Mouse (Mus musculus) heart, adult 9 months (tissue): ENCODE data around the gene Cdr2l.
"Not testable (repeated sequence)": the region's sequence is repeated elsewhere in the genome, so short reads cannot be mapped to it uniquely, and the experiment has no call there.

Experiments used
- DNase-seq, 2 experiments: peaks; one replicate each; pipeline ENCODE4 v3.0.0; 2022; ENCODE audit warnings: low spot score in 2 of 2

Gene Cdr2l

GRCm38 (mm10) chr11:115371354-115371753 lies 10.4 kb upstream of the Cdr2l start:
- no peak for DNase-seq

- DNase-seq: no peak
Measured at GRCm38 (mm10) chr11:115372015-115372414, 9.7 kb upstream of the Cdr2l start.

GRCm38 (mm10) chr11:115372737-115373136 lies 9.0 kb upstream of the Cdr2l start:
- DNase-seq: no peak

GRCm38 (mm10) chr11:115373805-115374694 lies 7.7 kb upstream of the Cdr2l start:
- DNase-seq: peak; percentile 65 to 78

GRCm38 (mm10) chr11:115374695-115375425 lies 6.9 kb upstream of the Cdr2l start:
- DNase-seq: no peak

- DNase-seq: no peak
Measured at GRCm38 (mm10) chr11:115376722-115377121, 5.0 kb upstream of the Cdr2l start.

- no peak for DNase-seq
Measured at GRCm38 (mm10) chr11:115377254-115377653, 4.5 kb upstream of the Cdr2l start.

GRCm38 (mm10) chr11:115377854-115378253 lies 3.9 kb upstream of the Cdr2l start:
- DNase-seq: no peak

- no peak for DNase-seq
Measured at GRCm38 (mm10) chr11:115381276-115381675, 440 bp upstream of the Cdr2l start.

GRCm38 (mm10) chr11:115382891-115383290 lies 1.2 kb downstream of the Cdr2l start:
- peak in 1 of 2 experiments; percentile 24 for DNase-seq

- no peak for DNase-seq
Measured at GRCm38 (mm10) chr11:115383701-115384474, 2.2 kb downstream of the Cdr2l start.

- no peak for DNase-seq
Measured at GRCm38 (mm10) chr11:115384587-115384986, 2.9 kb downstream of the Cdr2l start.

GRCm38 (mm10) chr11:115386859-115387258 lies 5.1 kb downstream of the Cdr2l start:
- DNase-seq: not testable (repeated sequence)

- DNase-seq: no peak
Measured at GRCm38 (mm10) chr11:115391358-115391757, 9.6 kb downstream of the Cdr2l start.

- DNase-seq: no peak
Measured at GRCm38 (mm10) chr11:115393721-115394325, 12.1 kb downstream of the Cdr2l start.

GRCm38 (mm10) chr11:115398085-115398484 lies 16.4 kb downstream of the Cdr2l start:
- no peak for DNase-seq

GRCm38 (mm10) chr11:115400126-115400525 lies 18.4 kb downstream of the Cdr2l start:
- no peak for DNase-seq

- DNase-seq: no peak
Measured at GRCm38 (mm10) chr11:115400630-115401391, 19.1 kb downstream of the Cdr2l start.

- peak; percentile 84 to 88 for DNase-seq
Measured at GRCm38 (mm10) chr11:115403338-115404124, 21.8 kb downstream of the Cdr2l start, which contains the start of gene Mrpl58. Gene Mrpl58 (plus strand): TSS chr11:115403752.

GRCm38 (mm10) chr11:115405723-115406122 lies 24.0 kb downstream of the Cdr2l start:
- no peak for DNase-seq
